Mouse (Mus musculus) heart, embryonic 14.5 days (tissue): ENCODE measurements at regions not wholly inside any gene's neighbourhood (a gene's known extent, or its start where the extent isn't known, plus 50 kb on each side); places are given as distances from the start of the nearest gene placed in this dataset.

Experiments used
- ATAC-seq: fragments of 200-750 bp; cut with Nextera tagmentation; 2 replicates; pipeline ENCODE4 v1.8.0; 2017; ENCODE audit warnings: low read depth, moderate TSS enrichment; ENCODE audit not compliant: insufficient number of reproducible peaks, insufficient read depth, low FRiP score
- H3K27ac ChIP-seq, 2 experiments: fragments of 200-500 bp in 1 of 2; fragments of 300-500 bp in 1 of 2; sonication (generic) in 1 of 2; replicated peaks in 1 of 2; 2 replicates each; pipeline ENCODE4 v1.5.1; 2012 to 2014; ENCODE audit warnings: low read depth in 2 of 2, low read length in 2 of 2, control low read depth in 1 of 2, mild to moderate bottlenecking in 1 of 2, mixed read lengths in 1 of 2; ENCODE audit not compliant: control insufficient read depth in 1 of 2, insufficient read depth in 1 of 2
- H3K27me3 ChIP-seq: fragments of 300-500 bp; sonication (generic); 2 replicates; pipeline ENCODE4 v1.6.1; 2014; ENCODE audit warnings: mild to moderate bottlenecking, low read length, control low read depth; ENCODE audit not compliant: control insufficient read depth, insufficient read depth
- H3K36me3 ChIP-seq: fragments of 300-500 bp; sonication (generic); 2 replicates; pipeline ENCODE4 v1.6.1; 2014; ENCODE audit warnings: mild to moderate bottlenecking, control low read depth, low read length, mixed read lengths; ENCODE audit not compliant: control insufficient read depth, insufficient read depth
- H3K4me1 ChIP-seq, 2 experiments: fragments of 200-500 bp in 1 of 2; fragments of 300-500 bp in 1 of 2; sonication (generic) in 1 of 2; 2 replicates each; pipeline ENCODE4 v1.6.1; 2012 to 2014; ENCODE audit warnings: low read length in 2 of 2, control low read depth in 1 of 2, mixed read lengths in 1 of 2; ENCODE audit not compliant: control insufficient read depth in 2 of 2, insufficient read depth in 2 of 2
- H3K4me2 ChIP-seq: fragments of 300-500 bp; sonication (generic); 2 replicates; pipeline ENCODE4 v1.6.1; 2014; ENCODE audit warnings: mild to moderate bottlenecking, low read length
- H3K4me3 ChIP-seq, 2 experiments: fragments of 200-500 bp in 1 of 2; fragments of 300-500 bp in 1 of 2; sonication (generic) in 1 of 2; 2 replicates each; pipeline ENCODE4 v1.5.1; 2012 to 2014; ENCODE audit warnings: low read length in 2 of 2, mild to moderate bottlenecking in 2 of 2, control low read depth in 1 of 2, low read depth in 1 of 2, moderate library complexity in 1 of 2; ENCODE audit not compliant: control insufficient read depth in 1 of 2, insufficient read depth in 1 of 2
- H3K9ac ChIP-seq: fragments of 300-500 bp; sonication (generic); 2 replicates; pipeline ENCODE4 v1.6.1; 2014; ENCODE audit warnings: mild to moderate bottlenecking, low read length
- H3K9me3 ChIP-seq: fragments of 300-500 bp; sonication (generic); 2 replicates; pipeline ENCODE4 v1.6.1; 2016; ENCODE audit warnings: low read length, control low read depth; ENCODE audit not compliant: control insufficient read depth
- WGBS: fragments of 180-500 bp; shearing (Covaris S2); extraction: QIAGEN DNeasy Blood & Tissue Kit; methylation state at CpG from one replicate; pipeline ENCODE4 v1.1.7; 2014; 5-methylcytosine and 5-hydroxymethylcytosine counted together

DNA sequence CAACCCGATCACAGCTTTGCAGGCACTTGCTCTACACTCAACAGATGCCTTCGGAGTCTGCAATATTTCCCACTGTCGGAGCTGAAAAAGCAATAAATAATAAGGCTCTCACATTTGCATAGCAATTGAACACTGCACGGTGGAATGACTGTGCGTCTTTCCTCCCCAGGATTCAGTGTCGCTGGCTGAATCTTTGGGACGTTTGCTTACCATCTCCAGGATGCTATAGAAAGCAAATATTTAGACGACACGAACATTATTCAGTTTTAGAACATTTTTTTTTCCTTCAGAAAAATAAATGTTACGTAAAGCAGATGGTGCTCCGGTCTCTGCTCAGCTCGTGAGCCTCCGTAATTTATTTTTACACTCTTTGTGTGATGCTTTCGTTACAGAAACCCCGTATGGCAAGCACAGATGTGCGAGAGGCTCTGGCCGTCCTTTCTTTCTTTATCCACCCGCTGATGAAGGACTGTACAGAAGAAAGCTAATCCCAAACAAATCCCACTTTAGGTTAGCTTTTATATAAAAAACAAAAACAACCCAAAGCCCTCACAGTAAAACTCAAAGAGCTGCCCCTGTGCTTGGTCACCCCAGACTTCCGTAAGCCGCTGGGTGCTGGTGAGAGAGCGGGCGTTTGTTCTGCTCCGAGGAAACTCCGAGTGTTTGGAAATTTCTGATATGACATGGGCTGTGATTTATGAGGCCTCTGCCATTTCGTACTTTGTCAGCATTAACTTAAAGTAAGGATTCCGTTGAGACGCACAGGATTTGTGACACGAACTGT lies 464.3 kb downstream of the Ajap1 start:
- WGBS, result 81% methylated on average over 28 of the region's 28 CpGs
- Histone ChIP-seq H3K9ac (no peak overlapping the region), H3K4me3 (no peak overlapping the region), H3K27ac (no peak overlapping the region), H3K36me3 (no peaks in the 10 kb centered on the region), H3K4me2 (no peak overlapping the region), H3K4me1 (no peaks in the 10 kb centered on the region), H3K9me3 (no peaks in the 10 kb centered on the region; the same call in 1 of the 2 replicates), H3K27me3 (no peaks in the 10 kb centered on the region)
- ATAC-seq, result no peak

DNA sequence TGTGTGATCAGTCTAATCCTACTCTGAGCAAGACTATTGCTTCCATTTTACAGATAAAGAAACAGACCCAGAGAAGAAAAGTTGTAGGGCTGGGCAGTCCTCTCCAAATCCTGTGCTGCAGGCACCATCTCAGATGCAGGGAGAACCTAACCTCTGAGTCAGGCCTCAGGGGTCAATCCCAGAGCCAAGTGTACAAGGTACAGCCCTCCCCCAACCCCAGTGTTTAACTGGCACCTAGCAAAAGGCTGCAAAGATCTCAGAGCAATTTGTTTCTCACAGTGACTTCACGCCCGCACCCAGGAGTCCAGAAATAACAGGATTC lies 464.8 kb downstream of the Ajap1 start:
- Histone ChIP-seq H3K27ac (no peak overlapping the region), H3K4me3 (no peak overlapping the region), H3K27me3 (no peaks in the 10 kb centered on the region), H3K4me2 (no peak overlapping the region), H3K9ac (no peak overlapping the region), H3K36me3 (no peaks in the 10 kb centered on the region), H3K4me1 (no peaks in the 10 kb centered on the region), H3K9me3 (no peaks in the 10 kb centered on the region; the same call in 1 of the 2 replicates)
- WGBS, result 84% methylated on average over 2 of the region's 2 CpGs
- ATAC-seq, result no peak

DNA sequence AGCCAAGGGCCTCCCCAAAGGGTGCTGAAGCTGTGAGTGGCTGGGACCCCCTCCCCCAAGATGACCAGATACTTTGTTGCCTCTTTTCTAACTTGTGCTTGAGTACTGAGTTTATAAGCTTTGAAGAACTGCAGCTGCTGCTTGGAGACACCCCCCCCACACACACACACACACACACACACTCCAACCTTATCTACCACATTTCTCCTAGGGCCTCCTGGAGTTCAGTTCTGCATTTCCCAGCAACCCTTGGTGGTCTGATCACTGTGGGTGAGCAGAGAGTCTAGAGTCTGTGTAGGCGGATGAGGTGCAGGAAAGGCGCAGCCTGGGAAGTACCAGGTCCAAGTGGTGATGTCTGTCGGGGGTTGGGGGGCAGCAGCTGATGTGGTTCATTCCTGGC lies 479.3 kb downstream of the Ajap1 start:
- H3K36me3 ChIP-seq, result no peaks in the 10 kb centered on the region
- no peak overlapping the region for H3K9ac ChIP-seq
- no peak overlapping the region for H3K4me3 ChIP-seq
- H3K4me2 ChIP-seq, result no peak overlapping the region
- no peaks in the 10 kb centered on the region for H3K4me1 ChIP-seq
- no peak; the same call in 1 of the 2 replicates for ATAC-seq
- H3K9me3 ChIP-seq, result 0 out of 2 replicates have a peak, but pooled peaks cover 6% of the 10 kb centered on the region
- no peaks in the 10 kb centered on the region for H3K27me3 ChIP-seq
- H3K27ac ChIP-seq, result no peak overlapping the region
- 40% methylated on average over 3 of the region's 3 CpGs for WGBS

DNA sequence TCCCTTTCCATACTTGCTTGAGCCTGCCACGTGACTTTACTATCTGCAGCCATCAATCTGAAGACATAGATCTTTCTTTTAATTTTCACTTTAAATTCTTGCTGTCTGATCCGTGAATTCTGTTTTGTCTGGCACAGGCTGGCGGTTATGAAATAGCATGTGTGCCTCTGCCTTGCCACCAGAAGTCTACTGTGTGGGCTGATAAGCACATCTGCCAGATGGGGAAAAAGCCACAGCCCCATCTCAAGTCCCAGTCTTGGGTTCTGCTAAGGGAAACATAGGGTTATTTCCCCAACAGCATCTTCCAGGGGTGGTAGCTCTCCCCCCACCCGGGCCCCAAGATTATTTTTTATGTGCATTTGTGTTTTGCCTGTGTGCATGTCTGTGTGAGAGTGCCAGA lies 480.1 kb downstream of the Ajap1 start:
- no peak for ATAC-seq
- Histone ChIP-seq H3K4me1 (no peaks in the 10 kb centered on the region), H3K4me2 (no peak overlapping the region), H3K9me3 (0 out of 2 replicates have a peak, but pooled peaks cover 6% of the 10 kb centered on the region), H3K36me3 (no peaks in the 10 kb centered on the region), H3K27ac (no peak overlapping the region), H3K4me3 (no peak overlapping the region), H3K9ac (no peak overlapping the region), H3K27me3 (no peaks in the 10 kb centered on the region)
- WGBS, result 69% methylated on average over 4 of the region's 4 CpGs

DNA sequence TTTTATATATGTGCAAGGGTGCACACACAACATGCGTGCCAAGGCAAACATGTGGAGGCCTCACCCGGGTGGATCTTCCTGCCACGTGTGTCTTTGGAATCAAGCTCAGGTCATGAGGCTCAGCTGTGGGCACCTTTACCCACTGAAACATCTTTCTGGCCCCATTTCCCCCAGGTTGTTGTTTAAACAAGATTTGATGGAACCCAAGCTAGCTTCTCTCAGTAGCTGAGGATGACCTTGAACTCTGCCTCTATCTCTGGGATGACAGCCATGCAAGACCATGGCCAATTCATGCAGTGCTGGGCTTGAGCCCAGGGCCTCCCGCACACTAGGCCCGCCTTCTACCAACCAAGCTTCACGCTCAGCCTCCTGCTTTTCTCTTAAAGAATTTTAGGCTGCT lies 480.9 kb downstream of the Ajap1 start:
- no peaks in the 10 kb centered on the region for H3K27me3 ChIP-seq
- no peak overlapping the region for H3K4me2 ChIP-seq
- 0 out of 2 replicates have a peak, but pooled peaks cover 6% of the 10 kb centered on the region for H3K9me3 ChIP-seq
- ATAC-seq, result no peak
- WGBS, result 83% methylated on average over 6 of the region's 6 CpGs
- no peak overlapping the region for H3K9ac ChIP-seq
- H3K4me1 ChIP-seq, result no peaks in the 10 kb centered on the region
- no peak overlapping the region for H3K4me3 ChIP-seq
- no peaks in the 10 kb centered on the region for H3K36me3 ChIP-seq
- H3K27ac ChIP-seq, result no peak overlapping the region

DNA sequence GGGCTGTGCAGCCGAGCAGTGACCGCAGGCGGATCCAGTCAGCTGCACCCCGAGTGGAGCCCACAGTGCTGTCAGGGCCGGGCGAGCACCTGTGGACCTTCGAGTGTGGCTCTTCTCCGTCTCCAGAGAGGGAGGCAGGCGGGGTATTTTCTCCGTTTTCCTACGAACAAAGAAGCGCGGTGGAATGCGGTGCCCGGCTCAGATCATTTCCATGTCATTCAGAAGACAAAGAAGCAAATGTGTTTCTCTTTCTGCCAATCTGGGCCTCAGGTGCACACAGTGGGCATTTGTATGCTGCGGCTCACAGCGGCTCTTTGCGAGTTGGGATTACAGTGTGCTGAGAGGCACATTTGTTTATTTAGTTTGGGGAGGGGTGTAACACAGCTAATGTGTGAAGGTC lies 483.1 kb downstream of the Ajap1 start:
- Histone ChIP-seq H3K9ac (no peak overlapping the region), H3K4me3 (no peak overlapping the region), H3K4me2 (no peak overlapping the region), H3K4me1 (no peaks in the 10 kb centered on the region), H3K27me3 (no peaks in the 10 kb centered on the region), H3K36me3 (no peaks in the 10 kb centered on the region), H3K27ac (no peak overlapping the region), H3K9me3 (no peaks in the 10 kb centered on the region)
- ATAC-seq, result no peak
- 65% methylated on average over 18 of the region's 18 CpGs for WGBS

DNA sequence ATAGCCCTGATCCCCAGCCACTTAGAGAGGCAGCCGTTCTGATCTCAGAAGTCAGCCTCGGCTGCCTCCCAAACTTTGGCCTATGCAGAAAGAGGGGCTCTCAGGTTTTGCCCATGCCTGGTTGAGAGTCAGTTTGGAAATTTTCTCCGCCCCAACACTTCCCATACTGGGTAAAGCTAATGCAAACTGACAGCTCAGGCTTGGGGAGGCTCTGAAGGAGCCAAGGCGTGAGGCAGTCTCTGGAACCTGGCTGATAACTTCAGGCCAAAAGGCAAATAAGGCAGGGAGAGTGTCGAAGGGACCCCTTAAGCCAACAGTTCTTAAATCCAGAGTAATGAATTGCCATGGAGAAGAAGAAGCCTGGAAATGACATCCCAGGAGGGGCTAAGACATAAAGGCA lies 485.4 kb downstream of the Ajap1 start:
- Histone ChIP-seq H3K4me3 (no peak overlapping the region), H3K36me3 (no peaks in the 10 kb centered on the region), H3K9me3 (no peaks in the 10 kb centered on the region), H3K9ac (no peak overlapping the region), H3K27ac (no peak overlapping the region), H3K4me1 (no peaks in the 10 kb centered on the region), H3K27me3 (no peaks in the 10 kb centered on the region), H3K4me2 (no peak overlapping the region)
- no peak for ATAC-seq
- WGBS, result 60% methylated on average over 5 of the region's 5 CpGs

DNA sequence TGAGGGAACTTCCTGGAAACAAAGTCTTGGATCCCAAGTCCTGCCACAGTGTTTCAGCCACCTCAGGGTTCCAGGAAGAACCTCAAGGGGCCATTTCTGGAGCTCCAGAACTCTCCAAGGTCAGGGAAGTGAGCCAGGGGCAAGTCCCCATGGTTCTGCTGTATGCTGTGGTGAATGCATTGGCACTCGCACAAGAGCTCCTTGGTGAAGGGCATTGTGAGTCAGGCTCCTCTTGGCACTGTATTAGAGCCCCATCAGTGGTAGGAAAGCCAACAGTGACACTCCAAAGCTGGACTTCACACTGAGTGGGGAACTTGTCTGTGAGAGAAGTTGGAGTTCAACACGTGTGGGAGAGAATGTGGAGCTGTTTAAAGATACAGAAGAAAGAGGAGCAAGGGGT lies 486.0 kb downstream of the Ajap1 start:
- Histone ChIP-seq H3K9me3 (no peaks in the 10 kb centered on the region), H3K27ac (no peak overlapping the region), H3K4me2 (no peak overlapping the region), H3K36me3 (no peaks in the 10 kb centered on the region), H3K4me1 (no peaks in the 10 kb centered on the region), H3K9ac (no peak overlapping the region), H3K27me3 (no peaks in the 10 kb centered on the region), H3K4me3 (no peak overlapping the region)
- ATAC-seq, result no peak
- WGBS, result 60% methylated on average over 2 of the region's 2 CpGs
